In genomic region chr1:92057068-92057467, GRCm38 (mm10) we compare ENCODE assay signal across 11 mouse cellular contexts.
"Had no signal": no experiment of that assay in that cellular context is flagged by ENCODE, and none has a peak within 500 bp of the region (broad histone marks: within the 10 kb centered on the region; RNA-seq: fewer than 3 reads in every experiment).

No protein-coding gene starts in this region.

- ATAC-seq: intestine, embryonic 15.5 days; midbrain, embryonic 13.5 days had no signal

- H3K27me3 ChIP-seq: intestine, embryonic 15.5 days; limb, embryonic 13.5 days; midbrain, embryonic 13.5 days; neural tube, embryonic 12.5 days had no signal

- DNase-seq: kidney, adult 8-10 months; kidney, postnatal 36 days; lung, adult 18-20 months; thymus, postnatal 4 days had no signal

- H3K4me2 ChIP-seq: intestine, embryonic 15.5 days; limb, embryonic 13.5 days; midbrain, embryonic 13.5 days; neural tube, embryonic 12.5 days had no signal

- H3K9ac ChIP-seq: intestine, embryonic 15.5 days; limb, embryonic 13.5 days; liver, embryonic 14.5 days; midbrain, embryonic 13.5 days; neural tube, embryonic 12.5 days had no signal

- H3K36me3 ChIP-seq: intestine, embryonic 15.5 days; limb, embryonic 13.5 days; midbrain, embryonic 13.5 days; neural tube, embryonic 12.5 days had no signal

- H3K4me3 ChIP-seq: intestine, embryonic 15.5 days; left cerebral cortex, adult 2 months; limb, embryonic 13.5 days; midbrain, embryonic 13.5 days; neural tube, embryonic 12.5 days had no signal

- H3K27ac ChIP-seq: intestine, embryonic 15.5 days; kidney, postnatal 0 days; left cerebral cortex, adult 2 months; limb, embryonic 13.5 days; liver, embryonic 14.5 days; midbrain, embryonic 13.5 days; neural tube, embryonic 12.5 days had no signal

- H3K9me3 ChIP-seq: intestine, embryonic 15.5 days; limb, embryonic 13.5 days; midbrain, embryonic 13.5 days; neural tube, embryonic 12.5 days had no signal
